Mouse (Mus musculus): ENCODE measurements around the gene Celf1. TPM values are rescaled to one million over a fixed set of nuclear protein-coding genes. Genes with fewer than 3 reads are reported as not detected.

The Celf1 gene
- polyA plus RNA-seq, 1 experiment, result 10.4 TPM

GRCm38 (mm10) chr2:91068162-91068871 lies 128.1 kb downstream of the Celf1 start:
- TF ChIP-seq FLI1 (IDR thresholded peaks at IDR 0.05; ENCODE audit: low read length) (no peak), GATA1 (IDR thresholded peaks at IDR 0.05; ENCODE audit: borderline replicate concordance, low read length) (no peak)
- Histone ChIP-seq H3K4me3 (replicated peaks) (peak overlapping the region; percentile 97), H3K4me1 (peaks cover 50% of the 10 kb centered on the region), H3K9me3 (no peaks in the 10 kb centered on the region), H3K36me3 (replicated peaks; ENCODE audit: low read length) (peaks cover 56% of the 10 kb centered on the region), H3K27me3 (replicated peaks) (no peaks in the 10 kb centered on the region)

- H3K27me3 ChIP-seq (replicated peaks), result no peaks in the 10 kb centered on the region
- no peaks in the 10 kb centered on the region for H3K9me3 ChIP-seq
- H3K4me3 ChIP-seq (replicated peaks), result peak overlapping the region; percentile 97
- H3K36me3 ChIP-seq (replicated peaks; ENCODE audit: low read length), result peaks cover 51% of the 10 kb centered on the region
- TF ChIP-seq GATA1 (IDR thresholded peaks at IDR 0.05; ENCODE audit: borderline replicate concordance, low read length), result no peak
- H3K4me1 ChIP-seq, result peaks cover 50% of the 10 kb centered on the region
Measured at GRCm38 (mm10) chr2:91068872-91069165, 128.6 kb downstream of the Celf1 start.

Other genes with a start within 250 kb of the Celf1 start
- gene Fnbp4, start 195.0 kb upstream of the Celf1 start, polyA plus RNA-seq (2012; ENCODE audit: insufficient read depth, low replicate concordance), result 25.9 and 30.4 TPM in 2 replicates
- not detected in 2 replicates for gene Agbl2, start 157.7 kb upstream of the Celf1 start, polyA plus RNA-seq (2012; ENCODE audit: insufficient read depth, low replicate concordance)
- 6.1 and 10.1 TPM in 2 replicates for gene Mtch2, start 93.2 kb upstream of the Celf1 start, polyA plus RNA-seq (2012; ENCODE audit: insufficient read depth, low replicate concordance)
- 0.18 TPM in 1 of 2 replicates, not detected in the other for gene C1qtnf4, start 54.5 kb upstream of the Celf1 start, polyA plus RNA-seq (2012; ENCODE audit: insufficient read depth, low replicate concordance)
- gene Kbtbd4, start 35.6 kb upstream of the Celf1 start, polyA plus RNA-seq (2012; ENCODE audit: insufficient read depth, low replicate concordance), result 2.4 and 5.0 TPM in 2 replicates
- gene Ndufs3, start 35.6 kb upstream of the Celf1 start, polyA plus RNA-seq (2012; ENCODE audit: insufficient read depth, low replicate concordance), result 16.0 and 56.8 TPM in 2 replicates
- gene Rapsn, start 95.2 kb downstream of the Celf1 start, polyA plus RNA-seq (2012; ENCODE audit: insufficient read depth, low replicate concordance), result 6.0 and 10.3 TPM in 2 replicates
- gene Psmc3, start 113.6 kb downstream of the Celf1 start, polyA plus RNA-seq (2012; ENCODE audit: insufficient read depth, low replicate concordance), result 29.3 and 127 TPM in 2 replicates
- 28.0 and 30.3 TPM in 2 replicates for gene Slc39a13, start 130.0 kb downstream of the Celf1 start, polyA plus RNA-seq (2012; ENCODE audit: insufficient read depth, low replicate concordance)
- 24.1 and 123 TPM in 2 replicates for gene Spi1, start 142.0 kb downstream of the Celf1 start, polyA plus RNA-seq (2012; ENCODE audit: insufficient read depth, low replicate concordance)
- gene Mybpc3, start 177.8 kb downstream of the Celf1 start, polyA plus RNA-seq (2012; ENCODE audit: insufficient read depth, low replicate concordance), result 0.20 TPM in 1 of 2 replicates, not detected in the other
- gene Madd, start 243.5 kb downstream of the Celf1 start, polyA plus RNA-seq (2012; ENCODE audit: insufficient read depth, low replicate concordance), result 8.8 and 14.6 TPM in 2 replicates

Data from megakaryocyte, embryonic 14.5 days (primary cell).